Mouse (Mus musculus) C2C12 (cell line): ENCODE results near the gene Rif1. TPM values are rescaled to one million over a fixed set of nuclear protein-coding genes. Genes with fewer than 3 reads are reported as not detected.

Experiments used
- H3K27me3 ChIP-seq: one replicate; pipeline ENCODE4 v1.6.1; 2011; ENCODE audit not compliant: control insufficient read depth, insufficient read depth, insufficient read length
- H3K36me3 ChIP-seq: one replicate; pipeline ENCODE4 v1.6.1; 2011; ENCODE audit not compliant: control insufficient read depth, insufficient read depth
- H3K4me3 ChIP-seq: one replicate; pipeline ENCODE4 v1.5.1; 2011; ENCODE audit warnings: mild to moderate bottlenecking, control low read depth; ENCODE audit not compliant: poor library complexity, insufficient read depth, severe bottlenecking
- H3K79me2 ChIP-seq: one replicate; pipeline ENCODE4 v1.6.1; 2011; ENCODE audit not compliant: control insufficient read depth, insufficient read depth
- H3K79me3 ChIP-seq: one replicate; pipeline ENCODE4 v1.6.1; 2011; ENCODE audit warnings: low read depth, control low read depth
- H3ac ChIP-seq: one replicate; pipeline ENCODE3; 2011; ENCODE audit warnings: low read depth; ENCODE audit not compliant: control insufficient read depth, insufficient read length
- CEBPB ChIP-seq: IDR thresholded peaks from one replicate; pipeline ENCODE4 v1.6.1; 2011; ENCODE audit warnings: low read depth, mild to moderate bottlenecking, control low read depth, moderate library complexity
- CTCF ChIP-seq: IDR thresholded peaks from one replicate; pipeline ENCODE4 v1.5.1; 2011; ENCODE audit not compliant: control insufficient read depth, insufficient read depth, insufficient read length
- FOSL1 ChIP-seq: IDR thresholded peaks from one replicate; pipeline ENCODE4 v1.8.0; 2011; ENCODE audit warnings: mild to moderate bottlenecking, low read length; ENCODE audit not compliant: poor library complexity, insufficient read depth, severe bottlenecking
- MAX ChIP-seq: IDR thresholded peaks from one replicate; pipeline ENCODE4 v1.6.1; 2011; ENCODE audit warnings: mild to moderate bottlenecking, control low read depth
- MYOD1 ChIP-seq: IDR thresholded peaks from one replicate; pipeline ENCODE4 v1.6.1; 2011; ENCODE audit warnings: low read depth; ENCODE audit not compliant: control insufficient read depth, insufficient read length
- MYOG ChIP-seq: IDR thresholded peaks from one replicate; pipeline ENCODE4 v1.6.1; 2011; ENCODE audit not compliant: control insufficient read depth, insufficient read length; ENCODE audit errors: extremely low read depth
- USF1 ChIP-seq: IDR thresholded peaks from one replicate; pipeline ENCODE4 v1.6.1; 2011; ENCODE audit warnings: low read depth, mild to moderate bottlenecking, control low read depth, moderate library complexity
- long read RNA-seq, 2 experiments: library from polyadenylated mRNA; unstranded; transcript quantifications; one replicate each; pipeline ENCODE4 v2.0.0; 2019 to 2020
- polyA plus RNA-seq: library from polyadenylated mRNA; unstranded; fragments of >200 nt; fragmentation: generic; extraction: Trizol; gene quantifications from one replicate; pipeline ENCODE4 v1.2.1, GENCODE M21; 2012; ENCODE audit warnings: missing spikeins

Rif1 gene
- 2.9 TPM for polyA plus RNA-seq
- long read RNA-seq, experiment 1, partial matches to known transcripts, result 0 of 1 reads
- long read RNA-seq, experiment 1, other reads (novel, unspliced or antisense), result 1 of 1 reads
- long read RNA-seq, experiment 2, partial matches to known transcripts, result 59 of 107 reads
- long read RNA-seq, experiment 2, other reads (novel, unspliced or antisense), result 48 of 107 reads

DNA sequence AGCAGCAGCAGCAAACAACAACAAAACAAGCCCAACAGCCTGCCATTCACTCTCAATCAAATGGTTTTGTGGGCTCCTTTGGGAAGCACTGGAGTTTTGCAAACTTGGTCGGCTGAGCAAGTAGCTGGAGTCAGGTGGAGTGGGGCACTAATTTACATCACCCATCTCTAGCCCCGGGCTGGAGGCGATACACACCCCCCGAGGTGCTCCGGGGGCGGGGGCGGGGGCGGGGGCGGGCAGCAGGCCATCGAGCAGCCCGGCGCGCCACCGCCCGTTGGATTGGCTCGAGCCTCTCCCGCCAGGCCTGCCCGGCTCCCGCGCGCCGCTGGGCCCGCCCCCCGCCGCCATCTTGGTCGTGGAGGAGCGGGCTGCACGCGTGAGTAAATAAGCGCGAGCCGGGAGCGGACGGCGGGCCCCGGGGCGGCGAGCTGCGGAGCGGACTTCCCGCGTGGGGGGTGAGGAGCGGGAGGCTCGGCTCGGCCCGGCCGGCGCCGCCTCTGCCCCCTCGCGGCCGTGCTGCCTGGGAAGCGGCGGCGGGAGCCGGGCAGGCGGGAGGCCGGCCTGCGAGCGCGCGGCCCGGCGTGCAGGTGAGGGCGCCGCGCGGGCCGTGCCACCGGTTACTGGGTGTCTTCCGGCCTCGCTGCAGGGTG is at the start of gene Rif1:
Gene Rif1, plus strand, starts transcription at position 342 of the 650 bp plus-strand sequence.
- no peaks in the 10 kb centered on the region for H3K27me3 ChIP-seq
- peaks cover 39% of the 10 kb centered on the region for H3K79me3 ChIP-seq
- H3K36me3 ChIP-seq, result peaks cover 28% of the 10 kb centered on the region
- TF ChIP-seq CTCF, result peak; percentile 18
- TF ChIP-seq FOSL1, result no peak
- no peak for TF ChIP-seq MAX
- peak within 1 kb of the TSS; percentile 89 for H3ac ChIP-seq
- H3K4me3 ChIP-seq, result peak within 1 kb of the TSS; percentile 90
- peaks cover 49% of the 10 kb centered on the region for H3K79me2 ChIP-seq

DNA sequence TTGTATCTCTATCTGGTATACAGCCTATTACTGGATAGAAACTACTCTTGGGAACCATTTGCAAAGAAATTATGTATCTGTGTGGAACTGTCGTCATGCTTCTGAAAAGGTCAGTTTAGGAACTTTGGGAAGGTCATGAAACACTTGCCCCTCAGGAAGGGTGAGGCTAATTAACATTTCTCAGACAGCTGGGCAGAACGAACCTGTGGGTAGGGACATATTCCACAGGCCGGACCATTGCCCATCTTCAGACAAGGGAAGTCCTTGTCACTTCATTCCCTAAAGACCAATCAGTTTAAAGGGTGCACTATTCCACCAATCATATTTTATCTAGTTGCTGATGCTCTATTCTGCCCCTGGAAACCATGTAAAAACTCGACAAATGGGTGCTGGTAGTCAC is 45.6 kb upstream of the Rif1 start:
- TF ChIP-seq MAX (no peak), MYOD1 (no peak), CTCF (no peak), MYOG (no peak), USF1 (no peak)
- no peaks in the 10 kb centered on the region for H3K27me3 ChIP-seq
- H3K79me3 ChIP-seq, result no peaks in the 10 kb centered on the region
- no peaks in the 10 kb centered on the region for H3K79me2 ChIP-seq
- H3ac ChIP-seq, result no peak overlapping the region
- H3K4me3 ChIP-seq, result no peak overlapping the region
- no peaks in the 10 kb centered on the region for H3K36me3 ChIP-seq

GRCm38 (mm10) chr2:52029426-52029825 is 43.2 kb upstream of the Rif1 start:
- TF ChIP-seq MAX (no peak), FOSL1 (no peak), CTCF (no peak), USF1 (no peak), MYOD1 (no peak), MYOG (no peak), CEBPB (no peak)
- Histone ChIP-seq H3K27me3 (peaks cover 5% of the 10 kb centered on the region), H3K36me3 (no peaks in the 10 kb centered on the region)

GRCm38 (mm10) chr2:52031491-52031890 is 41.1 kb upstream of the Rif1 start:
- Histone ChIP-seq H3K79me2 (no peaks in the 10 kb centered on the region), H3K27me3 (peaks cover 13% of the 10 kb centered on the region), H3K79me3 (no peaks in the 10 kb centered on the region), H3K36me3 (no peaks in the 10 kb centered on the region), H3K4me3 (no peak overlapping the region), H3ac (no peak overlapping the region)
- TF ChIP-seq USF1, result no peak

More at GRCm38 (mm10) chr2:52029426-52029825, 43.2 kb upstream of the Rif1 start:
- Histone ChIP-seq H3K4me3 (no peak overlapping the region), H3ac (no peak overlapping the region), H3K79me2 (no peaks in the 10 kb centered on the region), H3K79me3 (no peaks in the 10 kb centered on the region)

DNA sequence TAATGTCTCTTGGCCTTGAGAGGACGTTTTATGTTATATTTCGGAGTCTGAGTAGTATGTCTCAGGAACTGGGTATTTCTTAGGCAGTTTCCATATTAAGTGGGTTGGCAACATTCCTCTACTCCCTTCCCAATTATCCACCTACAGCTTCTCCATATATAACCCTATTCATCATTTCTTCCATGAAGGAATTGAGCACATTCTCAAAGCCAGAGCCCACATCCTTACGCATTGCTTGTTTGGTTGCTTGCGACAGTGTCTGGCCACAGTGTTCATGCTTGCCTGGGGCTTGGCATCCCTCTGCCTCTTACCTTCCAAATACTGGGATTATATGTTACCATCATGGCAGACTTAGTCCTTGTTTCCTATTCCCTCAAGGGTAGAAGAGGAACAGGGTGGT is 38.0 kb upstream of the Rif1 start:
- TF ChIP-seq MAX (no peak), CEBPB (no peak), MYOG (no peak), USF1 (no peak), CTCF (no peak), FOSL1 (no peak), MYOD1 (no peak)
- Histone ChIP-seq H3K27me3 (peaks cover 16% of the 10 kb centered on the region), H3K36me3 (no peaks in the 10 kb centered on the region)

GRCm38 (mm10) chr2:52035144-52035543 is 37.5 kb upstream of the Rif1 start:
- H3K79me2 ChIP-seq, result no peaks in the 10 kb centered on the region
- H3K4me3 ChIP-seq, result no peak overlapping the region
- H3K27me3 ChIP-seq, result peaks cover 16% of the 10 kb centered on the region
- no peaks in the 10 kb centered on the region for H3K79me3 ChIP-seq
- no peak for TF ChIP-seq CEBPB
- no peak for TF ChIP-seq USF1
- no peaks in the 10 kb centered on the region for H3K36me3 ChIP-seq
- no peak overlapping the region for H3ac ChIP-seq

More for the DNA sequence above, 38.0 kb upstream of the Rif1 start:
- H3K79me2 ChIP-seq, result no peaks in the 10 kb centered on the region
- no peak overlapping the region for H3ac ChIP-seq
- no peak overlapping the region for H3K4me3 ChIP-seq
- no peaks in the 10 kb centered on the region for H3K79me3 ChIP-seq
